Comparison of ENCODE assay signal across 30 mouse cellular contexts in genomic region chr10:3933311-3933940, GRCm38 (mm10). TPM values are rescaled to one million over a fixed set of nuclear protein-coding genes. Genes with fewer than 3 reads are reported as not detected.
DNase-seq lines count a peak whose midpoint lies in the region; ATAC-seq and TF ChIP-seq lines count a peak whose summit lies in the region.
"Had no signal": no experiment of that assay in that cellular context is flagged by ENCODE, and none has a peak within 500 bp of the region (broad histone marks: within the 10 kb centered on the region; RNA-seq: fewer than 3 reads in every experiment).

No protein-coding gene starts in this region.

- 63% methylated on average over 12 of the region's 12 CpGs for WGBS in embryonic facial prominence, embryonic 10.5 days
- 76% methylated on average over 12 of the region's 12 CpGs for WGBS in lung, postnatal 0 days

- H3K4me1 ChIP-seq in E14TG2a.4 (replicated peaks; ENCODE audit: low read depth, low read length): peaks cover 28% of the 10 kb centered on the region
- peaks cover 21% of the 10 kb centered on the region for H3K4me1 ChIP-seq in embryonic facial prominence, embryonic 10.5 days
- no peaks in the 10 kb centered on the region for H3K4me1 ChIP-seq in lung, postnatal 0 days (ENCODE audit: insufficient read depth, low read depth, low read length)
- H3K4me1 ChIP-seq: heart, embryonic 13.5 days; hindbrain, embryonic 15.5 days; neural tube, embryonic 12.5 days had no signal

- H3K9ac ChIP-seq in lung, postnatal 0 days (replicated peaks; ENCODE audit: low read depth): no peak overlapping the region
- H3K9ac ChIP-seq: heart, embryonic 13.5 days; hindbrain, embryonic 15.5 days; liver, embryonic 14.5 days; neural tube, embryonic 12.5 days had no signal

- H3K36me3 ChIP-seq in E14TG2a.4 (ENCODE audit: insufficient read depth, low read length): no peaks in the 10 kb centered on the region; the same call in 1 of the 2 replicates
- H3K36me3 ChIP-seq in embryonic facial prominence, embryonic 10.5 days (replicated peaks): peaks cover 12% of the 10 kb centered on the region
- no peaks in the 10 kb centered on the region for H3K36me3 ChIP-seq in lung, postnatal 0 days (ENCODE audit: insufficient read depth, low read length)
- H3K36me3 ChIP-seq: hindbrain, embryonic 15.5 days; neural tube, embryonic 12.5 days had no signal

- TF ChIP-seq CTCF in E14TG2a.4 (conservative IDR thresholded peaks at IDR 0.05; ENCODE audit: low read length): no peak
- no peak for TF ChIP-seq CTCF in lung, postnatal 0 days (IDR thresholded peaks at IDR 0.05)

- ATAC-seq in lung, postnatal 0 days: no peak
- ATAC-seq: forebrain, embryonic 14.5 days; inflammation-experienced regulatory T-cells, adult 6 months had no signal

- no peak for TF ChIP-seq EP300 in lung, postnatal 0 days (IDR thresholded peaks at IDR 0.05)

- peak; percentile 19 for DNase-seq in embryo, embryonic 11 days
- no peak for DNase-seq in embryo, embryonic 10 days (ENCODE audit: low spot score)
- peak; percentile 44 for DNase-seq in embryonic facial prominence, embryonic 10.5 days (ENCODE audit: low spot score)
- peak; percentile 28 for DNase-seq in forelimb bud, embryonic 11.5 days (ENCODE audit: low read depth, low spot score)
- no peak for DNase-seq in lung, postnatal 0 days (ENCODE audit: low spot score)
- no peak for DNase-seq in urinary bladder, adult 2 months (ENCODE audit: low spot score)
- DNase-seq: adrenal gland, postnatal 25 days; cerebellum, adult 11-12 months; cerebellum, postnatal 10 days; gastrocnemius, adult 2 months; heart, postnatal 10 days; kidney, adult 11 months; kidney, postnatal 14 days; liver; lung, adult 2 months; lung, postnatal 14 days; right cerebral cortex, adult 18-20 months; spleen, adult 18-20 months; thymus, postnatal 14 days had no signal

- H3K4me3 ChIP-seq in E14TG2a.4 (replicated peaks; ENCODE audit: low read length): peak overlapping the region; percentile 26; the same call in 1 of the 2 replicates
- H3K4me3 ChIP-seq in embryonic facial prominence, embryonic 10.5 days: no peak overlapping the region
- no peak overlapping the region for H3K4me3 ChIP-seq in lung, postnatal 0 days (ENCODE audit: low read depth, low read length)
- H3K4me3 ChIP-seq: gastrocnemius, adult 2 months; heart, embryonic 13.5 days; hindbrain, embryonic 10.5 days; hindbrain, embryonic 15.5 days; layer of hippocampus, adult 2 months; midbrain, embryonic 10.5 days; myocyte; neural tube, embryonic 12.5 days had no signal

- H3K27ac ChIP-seq in embryonic facial prominence, embryonic 10.5 days (replicated peaks): 0 out of 2 replicates have a peak overlapping the region, but pooled peaks have one; percentile 19
- H3K27ac ChIP-seq in lung, postnatal 0 days (ENCODE audit: low read length): no peak overlapping the region
- H3K27ac ChIP-seq: gastrocnemius, adult 2 months; heart, embryonic 13.5 days; hindbrain, embryonic 10.5 days; hindbrain, embryonic 15.5 days; layer of hippocampus, adult 2 months; liver, embryonic 14.5 days; midbrain, embryonic 10.5 days; neural tube, embryonic 12.5 days had no signal

- H3K4me2 ChIP-seq in lung, postnatal 0 days (replicated peaks; ENCODE audit: low read depth, low read length): no peak overlapping the region
- H3K4me2 ChIP-seq: heart, embryonic 13.5 days; hindbrain, embryonic 15.5 days; neural tube, embryonic 12.5 days had no signal

- no peaks in the 10 kb centered on the region for H3K9me3 ChIP-seq in E14TG2a.4 (ENCODE audit: low read length)
- no peaks in the 10 kb centered on the region for H3K9me3 ChIP-seq in embryonic facial prominence, embryonic 10.5 days
- H3K9me3 ChIP-seq in lung, postnatal 0 days (ENCODE audit: low read length): no peaks in the 10 kb centered on the region
- H3K9me3 ChIP-seq: heart, embryonic 13.5 days; hindbrain, embryonic 10.5 days; hindbrain, embryonic 15.5 days; midbrain, embryonic 10.5 days; neural tube, embryonic 12.5 days had no signal

- no peaks in the 10 kb centered on the region for H3K27me3 ChIP-seq in E14TG2a.4 (ENCODE audit: insufficient read depth, low read length)
- no peaks in the 10 kb centered on the region for H3K27me3 ChIP-seq in embryonic facial prominence, embryonic 10.5 days (replicated peaks; ENCODE audit: low read depth, poor library complexity, severe bottlenecking)
- H3K27me3 ChIP-seq in lung, postnatal 0 days (replicated peaks; ENCODE audit: insufficient read depth, low read length): no peaks in the 10 kb centered on the region
- H3K27me3 ChIP-seq: heart, embryonic 13.5 days; hindbrain, embryonic 15.5 days; neural tube, embryonic 12.5 days had no signal

RNA-seq across cellular contexts. Expression of gene Mthfd1l, which starts 39.5 kb away (rescaled TPM):
- polyA plus RNA-seq in embryonic facial prominence, embryonic 10.5 days (2016; fragmentation: Nextera tagmentation; extraction: Ambion mirVana): 20.4 and 24.5 TPM in 2 replicates
- polyA plus RNA-seq in lung, postnatal 0 days (2015; fragmentation: Nextera tagmentation; extraction: Ambion mirVana): 3.0 and 3.7 TPM in 2 replicates
- 11.0 and 12.7 TPM in 2 replicates for polyA plus RNA-seq in urinary bladder, adult 2 months (2012; rRNA removed)

Comparison
In these comparisons a context has a peak if more than half of its experiments do, and no peak if none do; other contexts are left out.
1. DNase-seq: peak in embryo, embryonic 11 days (single experiment), embryonic facial prominence, embryonic 10.5 days (single experiment) and forelimb bud, embryonic 11.5 days (single experiment); none in embryo, embryonic 10 days (single experiment), lung, postnatal 0 days (single experiment) and urinary bladder, adult 2 months (single experiment).